Mouse (Mus musculus) heart, embryonic 11.5 days (tissue): ENCODE measurements around the gene Tbc1d22a. TPM values are rescaled to one million over a fixed set of nuclear protein-coding genes. Genes with fewer than 3 reads are reported as not detected.
A peak's percentile ranks its signal among the peaks of the same experiment; 100 is the strongest.
"Not testable (repeated sequence)": the region's sequence is repeated elsewhere in the genome, so short reads cannot be mapped to it uniquely, and the experiment has no call there.

Experiments
- ATAC-seq: fragments of 200-750 bp; cut with Nextera tagmentation; replicated peaks from 2 replicates; pipeline ENCODE4 v1.8.0; 2017; ENCODE audit warnings: moderate library complexity; ENCODE audit not compliant: insufficient number of reproducible peaks, low FRiP score, low TSS enrichment
- H3K27ac ChIP-seq: fragments of 300-500 bp; sonication (generic); 2 replicates; pipeline ENCODE4 v1.5.1; 2014; ENCODE audit warnings: mild to moderate bottlenecking, low read depth, low read length
- H3K27me3 ChIP-seq: fragments of 300-500 bp; sonication (generic); 2 replicates; pipeline ENCODE4 v1.6.1; 2014; ENCODE audit warnings: mild to moderate bottlenecking, low read length, mixed read lengths; ENCODE audit not compliant: control insufficient read depth, insufficient read depth
- H3K36me3 ChIP-seq: fragments of 300-500 bp; sonication (generic); 2 replicates; pipeline ENCODE4 v1.6.1; 2014; ENCODE audit warnings: mild to moderate bottlenecking, low read length, moderate library complexity, mixed read lengths; ENCODE audit not compliant: control insufficient read depth, insufficient read depth
- H3K4me1 ChIP-seq: fragments of 300-500 bp; sonication (generic); 2 replicates; pipeline ENCODE4 v1.6.1; 2014; ENCODE audit warnings: low read length; ENCODE audit not compliant: control insufficient read depth, insufficient read depth
- H3K4me2 ChIP-seq: fragments of 300-500 bp; sonication (generic); 2 replicates; pipeline ENCODE4 v1.6.1; 2014; ENCODE audit warnings: mild to moderate bottlenecking, moderate library complexity
- H3K4me3 ChIP-seq: fragments of 300-500 bp; sonication (generic); 2 replicates; pipeline ENCODE4 v1.5.1; 2014; ENCODE audit warnings: low read depth, low read length
- H3K9ac ChIP-seq: fragments of 300-500 bp; sonication (generic); 2 replicates; pipeline ENCODE4 v1.6.1; 2014; ENCODE audit warnings: mild to moderate bottlenecking, low read depth, low read length, moderate library complexity
- H3K9me3 ChIP-seq: fragments of 300-500 bp; sonication (generic); replicated peaks from 2 replicates; pipeline ENCODE4 v1.6.1; 2016; ENCODE audit warnings: low read length; ENCODE audit not compliant: control insufficient read depth
- WGBS: fragments of 180-500 bp; shearing (Covaris S2); extraction: QIAGEN DNeasy Blood & Tissue Kit; methylation state at CpG from one replicate; pipeline ENCODE4 v1.1.7; 2014; ENCODE audit not compliant: insufficient replicate concordance; 5-methylcytosine and 5-hydroxymethylcytosine counted together
- polyA plus RNA-seq: library from polyadenylated mRNA; unstranded; fragments of >200 nt; fragmentation: Nextera tagmentation; extraction: Ambion mirVana; gene quantifications from 2 replicates; pipeline ENCODE4 v1.2.1, GENCODE M21; 2014

Gene Tbc1d22a
- polyA plus RNA-seq, 1 experiment from 2014 or later = 6.0 TPM

DNA sequence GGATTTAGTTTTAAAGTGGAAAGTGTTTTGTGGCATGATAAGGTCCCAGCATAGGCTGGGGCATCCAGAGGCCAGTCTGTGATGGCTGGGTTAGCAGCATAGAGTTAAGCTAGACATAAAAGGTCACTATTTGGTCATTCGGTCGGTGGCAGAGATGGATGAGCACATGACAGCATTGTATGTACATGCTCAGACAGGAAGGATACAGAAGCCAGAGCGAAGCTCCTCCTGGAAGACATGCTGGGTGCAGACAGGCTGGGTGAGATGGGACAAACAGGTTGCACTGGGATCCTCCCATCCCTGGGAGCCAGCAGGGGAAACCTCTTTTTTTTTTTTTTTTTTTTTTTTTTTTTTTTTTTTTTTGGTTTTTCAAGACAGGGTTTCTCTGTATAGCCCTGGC, 22.3 kb upstream of the Tbc1d22a start:
- H3K4me3 ChIP-seq = no peak overlapping the region
- no peak for ATAC-seq
- H3K9ac ChIP-seq = no peak overlapping the region

DNA sequence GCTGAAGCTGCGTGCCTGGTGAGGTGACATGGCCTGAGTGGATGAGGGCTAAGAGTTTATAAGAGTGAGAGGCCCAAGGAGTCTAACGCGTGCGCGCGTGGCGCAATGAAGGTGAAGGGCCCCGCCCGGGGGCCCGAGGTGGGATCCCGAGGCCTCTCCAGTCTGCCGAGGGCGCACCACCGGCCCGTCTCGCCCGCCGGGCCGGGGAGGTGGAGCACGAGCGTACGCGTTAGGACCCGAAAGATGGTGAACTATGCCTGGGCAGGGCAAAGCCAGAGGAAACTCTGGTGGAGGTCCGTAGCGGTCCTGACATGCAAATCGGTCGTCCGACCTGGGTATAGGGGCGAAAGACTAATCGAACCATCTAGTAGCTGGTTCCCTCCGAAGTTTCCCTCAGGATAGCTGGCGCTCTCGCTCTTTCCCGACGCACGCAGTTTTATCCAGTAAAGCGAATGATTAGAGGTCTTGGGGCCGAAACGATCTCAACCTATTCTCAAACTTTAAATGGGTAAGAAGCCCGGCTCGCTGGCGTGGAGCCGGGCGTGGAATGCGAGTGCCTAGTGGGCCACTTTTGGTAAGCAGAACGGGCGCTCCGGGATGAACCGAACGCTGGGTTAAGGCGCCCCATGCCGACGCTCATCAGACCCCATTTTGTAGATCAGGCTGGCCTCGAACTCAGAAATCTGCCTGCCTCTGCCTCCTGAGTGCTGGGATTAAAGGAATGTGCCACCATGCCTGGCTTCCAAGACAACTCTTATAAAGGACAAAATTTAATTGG, 19.4 kb upstream of the Tbc1d22a start:
- peak; percentile 97 for ATAC-seq
- not testable (repeated sequence) for H3K4me2 ChIP-seq

More for the DNA sequence above, 22.3 kb upstream of the Tbc1d22a start:
- Histone ChIP-seq H3K9me3 (no peaks in the 10 kb centered on the region), H3K27me3 (no peaks in the 10 kb centered on the region), H3K36me3 (no peaks in the 10 kb centered on the region), H3K4me1 (peaks cover 11% of the 10 kb centered on the region), H3K27ac (no peak overlapping the region), H3K4me2 (no peak overlapping the region)
- WGBS = 51% methylated on average over 3 of the region's 3 CpGs

DNA sequence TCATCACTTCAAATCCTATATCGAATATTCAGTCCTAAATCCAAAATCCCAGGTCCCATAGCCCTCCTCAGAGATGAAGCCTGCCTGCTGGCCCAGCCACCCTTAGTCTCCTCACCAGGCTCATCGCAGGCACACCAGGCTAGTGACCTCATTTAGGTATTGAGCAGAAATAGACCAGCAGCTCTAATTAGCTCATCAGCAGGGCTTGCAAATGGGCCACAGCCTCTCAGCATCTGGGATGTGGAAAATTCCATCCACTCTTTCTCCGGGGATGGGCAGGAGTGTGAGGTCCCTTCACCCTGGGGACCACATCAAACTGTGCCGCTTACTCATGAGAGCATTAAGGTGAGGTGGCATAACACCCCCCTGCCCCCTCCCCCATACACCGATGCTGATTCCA, 15.2 kb upstream of the Tbc1d22a start:
- H3K4me2 ChIP-seq = no peak overlapping the region
- no peaks in the 10 kb centered on the region for H3K36me3 ChIP-seq
- H3K9ac ChIP-seq = no peak overlapping the region
- ATAC-seq = no peak
- H3K9me3 ChIP-seq = no peaks in the 10 kb centered on the region
- 76% methylated on average over 5 of the region's 5 CpGs for WGBS
- H3K27ac ChIP-seq = no peak overlapping the region
- no peak overlapping the region for H3K4me3 ChIP-seq
- peaks cover 5% of the 10 kb centered on the region; the same call in 1 of the 2 replicates for H3K27me3 ChIP-seq
- peaks cover 10% of the 10 kb centered on the region for H3K4me1 ChIP-seq

More for the DNA sequence above, 19.4 kb upstream of the Tbc1d22a start:
- not testable (repeated sequence) for H3K4me3 ChIP-seq, H3K27me3 ChIP-seq, H3K9me3 ChIP-seq, H3K36me3 ChIP-seq, H3K4me1 ChIP-seq, H3K27ac ChIP-seq, H3K9ac ChIP-seq
- 62% methylated on average over 55 of the region's 55 CpGs for WGBS

DNA sequence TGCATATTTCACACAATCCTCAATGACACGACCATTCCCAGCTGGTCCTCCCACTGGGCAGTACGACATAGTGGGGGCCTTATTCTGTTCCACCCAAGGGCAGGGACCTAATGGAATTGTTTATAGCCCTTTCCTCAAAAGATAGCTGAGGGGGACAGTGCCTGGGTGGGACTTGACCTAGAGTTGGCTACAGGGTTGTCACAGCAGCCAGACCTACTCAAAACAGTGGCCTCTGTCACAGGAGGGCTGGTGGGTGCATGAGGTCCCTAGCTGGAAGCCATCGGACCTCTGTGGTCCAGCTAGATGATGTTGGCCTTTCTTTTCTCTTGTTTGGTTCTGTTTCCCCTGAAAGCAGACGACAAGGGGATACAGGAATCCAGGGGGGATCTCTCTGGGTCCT, 14.8 kb upstream of the Tbc1d22a start:
- Histone ChIP-seq H3K4me2 (no peak overlapping the region), H3K9me3 (no peaks in the 10 kb centered on the region), H3K4me3 (no peak overlapping the region), H3K9ac (no peak overlapping the region), H3K36me3 (no peaks in the 10 kb centered on the region), H3K27me3 (peaks cover 5% of the 10 kb centered on the region; the same call in 1 of the 2 replicates), H3K27ac (no peak overlapping the region), H3K4me1 (peaks cover 13% of the 10 kb centered on the region)
- no peak for ATAC-seq
- 64% methylated on average over 4 of the region's 4 CpGs for WGBS

DNA sequence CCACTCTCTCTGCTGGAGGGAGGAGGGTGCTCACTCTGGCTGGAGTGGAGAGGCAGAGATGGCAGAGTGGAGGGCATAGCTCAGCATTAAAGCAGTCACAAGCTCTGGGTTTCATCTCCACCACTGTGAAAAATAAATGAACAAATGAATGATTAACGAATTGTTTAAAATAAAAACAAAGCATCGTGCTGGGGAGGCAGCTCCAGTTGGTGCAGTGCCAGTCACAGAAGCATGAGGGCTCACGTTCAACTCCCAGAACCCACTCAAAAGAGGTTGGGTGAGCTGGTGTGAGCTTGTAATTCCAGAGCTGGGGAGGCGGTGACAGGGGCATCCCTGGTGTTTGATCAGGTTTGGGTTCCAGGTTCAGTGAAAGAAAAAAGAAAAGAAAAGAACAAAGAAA, 14.1 kb upstream of the Tbc1d22a start:
- no peak overlapping the region for H3K4me2 ChIP-seq
- H3K9ac ChIP-seq = no peak overlapping the region
- no peak for ATAC-seq
- H3K4me3 ChIP-seq = no peak overlapping the region
- peaks cover 5% of the 10 kb centered on the region; the same call in 1 of the 2 replicates for H3K27me3 ChIP-seq
- peaks cover 13% of the 10 kb centered on the region for H3K4me1 ChIP-seq
- no peaks in the 10 kb centered on the region for H3K36me3 ChIP-seq
- no peak overlapping the region for H3K27ac ChIP-seq
- WGBS = 46% methylated on average over 4 of the region's 4 CpGs
- H3K9me3 ChIP-seq = no peaks in the 10 kb centered on the region

DNA sequence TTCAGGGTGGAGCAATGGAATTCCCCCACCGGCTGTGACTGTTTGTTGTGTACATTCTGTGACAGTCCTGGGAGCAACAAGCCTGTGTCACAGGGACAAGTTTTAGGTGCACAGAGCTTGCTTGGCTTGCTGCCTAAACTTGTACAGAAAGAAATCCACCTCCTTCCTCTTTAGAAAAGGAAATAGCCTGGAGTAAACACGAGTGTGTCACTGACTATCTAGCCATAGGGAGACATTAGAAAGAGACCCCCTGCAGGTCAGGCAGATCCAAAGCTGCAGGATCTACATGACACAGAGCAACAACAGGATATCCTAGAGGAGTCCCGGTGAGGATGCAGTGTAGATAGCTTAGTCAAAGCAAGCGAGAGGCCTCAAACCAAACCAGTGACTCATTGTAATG, 13.2 kb upstream of the Tbc1d22a start:
- Histone ChIP-seq H3K9me3 (no peaks in the 10 kb centered on the region), H3K4me3 (no peak overlapping the region), H3K36me3 (no peaks in the 10 kb centered on the region), H3K4me2 (no peak overlapping the region), H3K4me1 (peaks cover 13% of the 10 kb centered on the region), H3K27ac (no peak overlapping the region), H3K9ac (no peak overlapping the region), H3K27me3 (peaks cover 5% of the 10 kb centered on the region; the same call in 1 of the 2 replicates)
- 45% methylated on average over 4 of the region's 4 CpGs for WGBS
- no peak for ATAC-seq

GRCm38 (mm10) chr15:86201696-86202330, 12.4 kb upstream of the Tbc1d22a start:
- no peaks in the 10 kb centered on the region for H3K9me3 ChIP-seq
- WGBS = 77% methylated on average over 9 of the region's 9 CpGs
- no peak overlapping the region for H3K4me2 ChIP-seq
- H3K27ac ChIP-seq = no peak overlapping the region
- peaks cover 13% of the 10 kb centered on the region for H3K4me1 ChIP-seq
- peaks cover 5% of the 10 kb centered on the region; the same call in 1 of the 2 replicates for H3K27me3 ChIP-seq
- no peaks in the 10 kb centered on the region for H3K36me3 ChIP-seq
- H3K9ac ChIP-seq = no peak overlapping the region
- H3K4me3 ChIP-seq = no peak overlapping the region
- ATAC-seq = no peak

DNA sequence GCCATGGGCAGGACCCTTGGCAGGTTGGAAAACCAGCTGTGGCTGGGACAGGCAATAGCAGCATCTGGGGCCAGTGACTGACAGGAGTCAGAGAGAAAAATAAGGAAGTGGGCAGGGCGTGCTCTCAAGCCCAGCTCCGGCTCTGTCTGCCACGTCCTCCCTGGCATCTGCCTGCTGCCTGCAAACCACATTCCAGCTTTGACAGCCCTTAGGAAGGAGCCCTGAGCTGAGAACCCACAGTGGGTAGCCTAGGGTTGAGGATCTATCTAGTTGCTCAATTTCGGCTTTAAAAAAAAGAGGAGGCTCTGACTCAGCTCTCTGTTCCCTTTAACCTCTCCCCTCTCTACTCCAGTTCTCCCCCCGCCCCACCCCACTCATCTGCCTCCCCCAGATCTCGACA, 11.6 kb upstream of the Tbc1d22a start:
- peaks cover 13% of the 10 kb centered on the region for H3K4me1 ChIP-seq
- no peak overlapping the region for H3K4me3 ChIP-seq
- H3K36me3 ChIP-seq = no peaks in the 10 kb centered on the region
- no peak overlapping the region for H3K27ac ChIP-seq
- no peaks in the 10 kb centered on the region for H3K9me3 ChIP-seq
- H3K27me3 ChIP-seq = peaks cover 5% of the 10 kb centered on the region; the same call in 1 of the 2 replicates
- WGBS = 37% methylated on average over 6 of the region's 6 CpGs
- H3K4me2 ChIP-seq = no peak overlapping the region
- H3K9ac ChIP-seq = no peak overlapping the region
- ATAC-seq = no peak
